Mouse (Mus musculus): ENCODE measurements around the gene Zdhhc3.

DNA sequence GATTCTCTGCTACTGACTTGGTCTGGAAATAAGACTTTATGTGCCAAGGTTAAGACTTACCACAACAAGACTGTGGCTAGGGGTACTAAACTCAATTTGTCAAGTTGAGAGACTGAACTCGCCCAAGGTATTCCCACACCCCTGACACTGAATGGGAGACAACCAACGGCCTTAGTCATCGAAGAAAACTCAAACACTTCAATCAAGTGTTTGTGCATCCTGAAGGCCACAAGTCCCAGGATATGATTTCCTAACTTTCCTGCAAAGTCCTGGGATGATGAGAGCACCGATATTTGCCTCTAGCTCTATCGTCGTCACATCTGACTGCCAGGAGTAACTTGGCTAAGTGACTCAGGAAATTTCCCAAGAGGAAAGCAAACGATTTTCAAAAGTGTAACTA is 3.8 kb downstream of the Zdhhc3 start:
- no peak for TF ChIP-seq CTCF (conservative IDR thresholded peaks at IDR 0.05; ENCODE audit: insufficient read depth, insufficient read length, low read depth, low read length)
- TF ChIP-seq POLR2A (IDR thresholded peaks at IDR 0.05; ENCODE audit: low read depth, low read length) = no peak

Measured in kidney, adult 2 months (tissue).